Mouse (Mus musculus) cerebellum, adult (tissue): ENCODE data around the gene Lhfpl2.
"Not testable (repeated sequence)": the region's sequence is repeated elsewhere in the genome, so short reads cannot be mapped to it uniquely, and the experiment has no call there.

Experiments
- ATAC-seq: cut with Nextera tagmentation; 2 replicates; pipeline ENCODE4 v1.9.2; 2017; ENCODE audit warnings: mild to moderate bottlenecking, moderate library complexity, mixed read lengths; ENCODE audit not compliant: insufficient number of reproducible peaks, low FRiP score, low TSS enrichment

The Lhfpl2 gene

GRCm38 (mm10) chr13:94057563-94058560 lies at the start of gene Lhfpl2:
Gene Lhfpl2, plus strand, starts transcription at chr13:94057796.
- ATAC-seq, result peak; percentile 39; the same call in 1 of the 2 replicates

- no peak for ATAC-seq
These were observed 45.5 kb upstream of the Lhfpl2 start for GRCm38 (mm10) chr13:94011996-94012575.

GRCm38 (mm10) chr13:94013986-94014385 lies 43.6 kb upstream of the Lhfpl2 start:
- no peak for ATAC-seq

DNA sequence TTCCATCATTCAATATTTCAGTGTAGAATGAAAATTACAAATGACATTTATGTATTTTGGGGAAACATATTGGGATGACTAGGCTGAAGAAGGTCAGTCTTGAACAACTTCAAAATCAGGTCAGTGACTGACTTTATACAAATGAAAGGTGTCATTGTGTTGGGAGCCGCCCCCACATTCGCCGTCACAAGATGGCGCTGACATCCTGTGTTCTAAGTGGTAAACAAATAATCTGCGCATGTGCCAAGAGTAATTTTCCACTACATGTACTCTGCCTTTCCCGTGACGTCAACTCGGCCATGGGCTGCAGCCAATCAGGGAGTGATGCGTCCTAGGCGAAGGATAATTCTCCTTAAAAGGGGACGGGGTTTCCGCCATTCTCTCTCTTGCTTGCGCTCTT lies 33.0 kb upstream of the Lhfpl2 start:
- not testable (repeated sequence) for ATAC-seq

- no peak for ATAC-seq
These were observed 28.4 kb upstream of the Lhfpl2 start for GRCm38 (mm10) chr13:94029147-94029546.

DNA sequence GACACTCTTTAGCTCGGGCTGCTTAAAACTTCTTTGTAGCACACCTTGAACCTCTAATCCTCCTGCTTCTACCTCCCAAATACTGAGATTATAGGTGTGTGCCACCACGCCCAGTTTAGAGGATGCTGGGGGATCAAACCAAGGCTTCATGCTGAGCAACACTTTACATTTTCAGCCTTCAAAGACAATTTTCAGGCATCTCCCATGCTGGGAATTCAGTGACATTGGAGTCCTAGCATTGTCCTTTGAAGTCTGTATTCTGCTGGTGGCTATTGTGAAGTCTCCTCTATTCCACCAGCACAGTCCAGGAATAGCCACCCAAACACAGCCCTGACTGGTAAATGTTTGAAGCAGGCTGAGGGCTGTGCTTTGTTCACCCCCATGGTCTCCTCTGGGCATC lies 27.0 kb upstream of the Lhfpl2 start:
- no peak for ATAC-seq

DNA sequence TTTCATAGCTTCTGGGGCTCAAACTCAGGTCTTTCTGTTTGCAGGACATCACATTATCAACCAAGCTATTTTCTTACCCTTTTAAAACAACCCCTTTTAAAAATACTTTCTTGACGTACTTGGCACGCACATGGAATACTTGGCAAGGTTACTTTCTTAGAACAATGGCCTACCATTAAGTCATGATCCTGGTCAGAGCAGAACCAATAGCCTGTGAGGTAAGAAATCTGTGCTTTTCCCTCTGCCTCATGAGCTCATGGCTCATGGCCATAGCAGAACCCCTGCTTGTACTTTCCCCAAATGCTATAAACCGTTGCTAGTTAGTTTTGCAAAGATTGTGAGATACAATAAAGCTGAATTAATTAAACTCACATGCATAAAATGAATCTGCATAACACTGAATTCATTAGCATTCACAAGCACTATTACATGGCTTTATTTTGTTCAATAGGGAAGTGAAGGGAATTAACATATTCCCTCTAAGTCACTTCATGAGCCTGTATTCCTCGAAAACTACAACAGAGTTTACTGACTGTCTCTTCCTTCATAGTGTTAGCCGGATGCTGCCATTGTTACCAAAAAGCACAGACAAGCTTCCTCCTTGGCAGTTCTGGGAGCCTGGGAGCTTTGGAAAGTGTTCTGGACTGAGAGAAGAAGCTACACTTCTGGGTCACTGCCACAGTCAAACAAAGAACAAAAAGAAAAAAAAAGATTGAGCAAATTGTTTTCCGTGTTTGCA lies 20.1 kb upstream of the Lhfpl2 start:
- ATAC-seq, result no peak

DNA sequence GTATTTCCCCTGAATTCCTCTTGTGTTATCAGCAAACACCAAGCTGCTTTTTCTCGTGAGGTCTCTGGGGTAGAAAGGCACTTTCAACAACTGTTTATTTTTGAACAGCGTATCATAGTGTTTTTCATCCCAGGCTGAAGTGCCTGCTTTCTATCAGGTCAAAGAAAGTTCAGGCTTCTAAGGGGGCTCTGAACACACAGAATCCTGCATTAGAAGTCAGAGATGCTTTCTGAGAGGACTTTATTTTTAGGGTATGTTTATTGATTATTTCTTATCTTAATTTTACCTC lies 19.6 kb upstream of the Lhfpl2 start:
- no peak for ATAC-seq

DNA sequence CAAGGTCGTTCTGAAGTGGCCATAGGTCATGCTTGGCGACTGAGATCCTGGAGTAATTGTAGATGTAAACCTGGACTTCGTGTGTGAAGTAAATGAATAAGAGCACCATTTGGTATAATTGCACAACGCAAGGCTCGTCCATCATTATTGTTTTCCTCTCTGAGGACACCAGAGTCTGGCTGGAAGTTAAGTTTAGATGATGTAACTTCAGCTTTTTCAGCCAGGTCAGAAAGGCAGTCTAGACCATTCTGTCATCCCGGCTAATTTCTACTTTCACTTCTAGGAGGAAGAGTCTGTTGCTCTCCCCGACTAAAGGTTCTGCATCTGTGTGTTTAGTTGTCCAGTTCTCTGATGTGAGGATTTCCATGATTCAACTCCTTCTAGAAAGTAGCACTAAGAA lies 7.6 kb upstream of the Lhfpl2 start:
- ATAC-seq, result no peak

DNA sequence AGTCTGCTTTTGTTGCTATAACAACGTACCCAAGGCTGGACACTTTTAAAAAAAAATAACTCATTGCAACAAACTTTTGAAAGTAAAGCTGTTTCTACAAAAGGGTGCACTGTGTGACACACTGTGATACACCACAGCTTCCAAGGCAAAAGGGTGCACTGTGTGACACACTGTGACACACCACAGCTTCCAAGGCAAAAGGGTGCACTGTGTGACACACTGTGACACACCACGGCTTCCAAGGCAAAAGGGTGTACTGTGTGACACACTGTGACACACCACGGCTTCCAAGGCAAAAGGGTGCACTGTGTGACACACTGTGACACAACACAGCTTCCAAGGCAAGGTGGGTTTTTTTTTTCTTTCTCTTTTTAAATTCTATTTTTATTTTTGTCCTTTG lies 6.8 kb upstream of the Lhfpl2 start:
- no peak for ATAC-seq

GRCm38 (mm10) chr13:94057036-94057562 lies 497 bp upstream of the Lhfpl2 start:
- 0 out of 2 replicates have a peak, but pooled peaks have one; percentile 6 for ATAC-seq

DNA sequence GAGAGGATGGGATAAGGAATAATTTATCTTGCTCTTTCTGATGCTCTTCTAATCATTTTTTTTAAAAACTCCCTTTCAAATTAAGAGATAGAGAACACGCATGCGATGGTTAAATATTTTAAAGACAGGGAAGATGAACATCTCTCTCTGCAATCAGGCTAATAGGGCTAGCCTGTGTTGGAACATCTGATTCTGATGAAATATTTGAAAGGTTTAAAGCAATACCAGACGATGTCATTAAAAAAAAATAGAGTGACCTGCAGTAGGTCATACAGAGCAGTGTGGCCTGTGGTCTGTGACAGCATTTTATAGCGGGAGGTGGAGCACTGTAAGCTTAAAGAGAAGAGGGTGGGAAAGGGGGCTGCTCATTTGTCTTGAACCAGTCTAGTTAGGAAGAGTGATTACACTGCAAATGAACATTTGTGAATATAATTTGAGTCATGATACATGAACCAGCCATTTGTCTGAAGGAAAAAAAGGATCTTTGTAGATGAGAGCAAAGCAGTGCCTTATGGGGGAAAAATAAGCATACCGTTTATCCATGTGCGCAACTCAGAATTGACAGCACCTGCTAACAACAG lies 1.1 kb downstream of the Lhfpl2 start:
- ATAC-seq, result no peak

DNA sequence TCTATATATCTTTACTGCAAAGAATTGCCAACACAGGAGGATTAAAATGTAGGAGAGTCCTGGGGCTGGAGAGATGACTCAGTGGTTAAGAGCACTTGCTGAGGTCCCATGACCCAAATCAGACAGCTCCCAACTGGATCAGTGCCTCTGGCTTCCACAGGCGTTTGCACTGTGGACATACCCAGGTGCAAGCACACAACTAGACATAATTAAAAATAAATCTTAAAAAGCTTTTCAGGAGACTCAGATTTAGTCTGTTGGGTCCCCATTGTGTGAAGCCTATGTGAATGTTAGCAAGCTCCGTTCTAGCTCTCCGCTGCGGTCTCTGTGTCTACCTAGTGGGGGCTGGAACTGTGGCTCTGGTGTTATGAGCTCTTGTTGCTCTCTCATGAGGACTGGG lies 1.8 kb downstream of the Lhfpl2 start:
- ATAC-seq, result no peak

- ATAC-seq, result no peak
These were observed 2.2 kb downstream of the Lhfpl2 start for GRCm38 (mm10) chr13:94059778-94060177.

DNA sequence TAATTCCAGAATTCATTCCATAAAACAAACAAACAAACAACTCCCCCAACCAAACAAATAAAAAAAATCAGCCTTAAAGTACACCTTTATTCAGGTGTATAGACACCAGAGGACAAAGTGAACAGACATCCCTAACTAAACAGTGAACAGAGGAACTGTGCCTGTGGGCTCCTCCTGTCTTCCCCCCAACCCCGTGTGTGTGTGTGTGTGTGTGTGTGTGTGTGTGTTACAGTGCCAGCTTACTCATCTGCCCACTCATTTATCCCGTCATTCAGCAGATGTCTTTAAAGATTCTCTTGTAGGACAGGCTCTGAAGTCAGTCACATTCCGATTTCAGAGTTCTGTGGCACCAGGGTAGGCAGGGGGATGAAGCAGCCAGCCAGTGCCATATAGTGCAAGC lies 2.9 kb downstream of the Lhfpl2 start:
- ATAC-seq, result no peak

DNA sequence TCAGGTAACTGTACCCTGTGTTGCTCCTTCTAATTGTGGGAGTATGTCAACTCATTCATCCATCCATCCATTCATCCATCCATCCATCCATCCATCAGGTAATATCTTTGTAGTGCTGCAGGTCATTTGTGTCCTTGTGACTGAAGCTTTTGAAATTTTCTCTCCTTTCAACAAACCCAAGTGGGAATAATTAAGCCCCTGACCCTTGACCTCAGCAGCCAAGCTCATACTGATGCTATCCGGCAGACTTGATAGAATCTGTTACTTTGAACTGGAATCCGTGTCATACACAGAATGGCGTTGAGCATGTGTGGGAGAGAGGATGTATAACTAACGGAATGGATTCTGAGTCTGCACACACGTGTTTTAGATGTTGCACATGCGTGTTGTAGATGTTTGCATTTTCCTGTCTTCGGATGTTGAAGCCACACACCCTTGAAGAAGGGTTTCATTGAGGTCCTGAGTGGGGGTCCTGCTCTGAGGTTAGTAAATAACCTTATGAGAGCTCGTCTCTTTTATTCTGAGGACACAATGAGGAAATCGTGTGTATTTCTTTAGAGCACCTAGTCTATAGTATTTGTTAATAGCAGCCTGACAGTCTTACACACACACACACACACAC lies 3.8 kb downstream of the Lhfpl2 start:
- no peak for ATAC-seq

DNA sequence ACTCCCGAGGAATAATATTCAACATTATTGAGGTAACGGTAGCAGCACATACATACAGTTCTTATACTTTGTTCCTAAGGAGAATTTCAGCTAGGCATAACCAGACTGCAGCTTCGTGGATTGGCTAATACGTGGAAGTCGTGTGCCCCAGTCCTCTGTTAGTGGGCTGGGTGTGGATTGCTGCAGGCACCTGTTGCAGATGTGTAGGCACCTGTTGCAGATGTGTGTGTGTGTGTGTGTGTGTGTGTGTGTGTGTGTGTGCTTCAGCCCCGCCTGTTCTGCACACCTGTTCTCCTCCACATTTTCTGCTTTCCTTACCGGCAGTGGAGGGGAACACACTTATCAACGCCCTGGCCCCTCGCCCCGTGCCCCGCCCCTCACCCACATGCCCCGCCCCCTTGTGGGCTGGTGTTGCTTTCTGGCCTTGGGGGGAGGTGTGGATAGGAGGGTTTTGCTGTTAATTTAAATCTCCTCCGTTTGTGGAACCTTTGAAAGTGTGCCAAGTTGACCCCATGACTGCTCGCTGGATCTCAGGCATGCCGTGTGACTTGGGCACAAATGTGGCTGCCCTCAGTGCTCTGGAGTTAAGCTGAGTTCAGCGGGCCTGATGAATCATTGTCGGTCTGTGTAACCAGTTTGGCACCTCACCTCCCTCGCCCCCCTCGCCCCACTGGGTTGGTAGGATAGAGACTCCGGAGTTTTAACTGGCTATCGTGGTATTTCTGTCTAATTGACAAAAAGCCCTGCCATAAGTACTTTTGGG lies 4.9 kb downstream of the Lhfpl2 start:
- ATAC-seq, result no peak

GRCm38 (mm10) chr13:94063156-94063555 lies 5.6 kb downstream of the Lhfpl2 start:
- no peak for ATAC-seq

DNA sequence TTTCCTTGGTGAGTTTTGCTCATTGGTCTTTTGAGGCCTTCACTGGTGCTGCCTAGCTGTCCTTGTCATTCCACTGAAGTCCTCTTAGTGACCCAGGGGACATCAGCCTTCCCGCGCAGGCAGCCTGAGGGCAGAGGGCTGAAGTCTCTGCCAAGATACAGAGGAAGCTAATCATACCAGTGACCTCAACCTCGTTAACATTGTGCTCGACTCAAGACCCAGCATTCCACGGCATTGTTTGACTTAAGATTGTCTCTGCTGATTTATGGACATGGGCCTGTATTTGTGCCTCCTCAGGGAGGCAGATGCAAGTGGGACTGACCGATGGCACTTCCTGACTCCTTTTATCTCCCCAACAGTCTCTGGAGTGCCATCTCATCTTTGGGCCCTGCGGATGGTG lies 7.0 kb downstream of the Lhfpl2 start:
- no peak for ATAC-seq
